ENCODE assay signal across 8 mouse cellular contexts in genomic region chr2:121357494-121357893, GRCm38 (mm10). TPM values are rescaled to one million over a fixed set of nuclear protein-coding genes. Genes with fewer than 3 reads are reported as not detected.
DNase-seq lines count a peak whose midpoint lies in the region; ATAC-seq and TF ChIP-seq lines count a peak whose summit lies in the region.

Gene Ckmt1, plus strand, starts transcription at chr2:121357714.

- ATAC-seq in neural tube, embryonic 15.5 days (ENCODE audit: low FRiP score): no peak
- ATAC-seq in cerebellum, adult (ENCODE audit: insufficient number of reproducible peaks, low FRiP score, low TSS enrichment): no peak

- H3K36me3 ChIP-seq in thymus, adult 2 months (ENCODE audit: control insufficient read depth, insufficient read depth, low read length): no peaks in the 10 kb centered on the region
- no peaks in the 10 kb centered on the region for H3K36me3 ChIP-seq in neural tube, embryonic 15.5 days

- H3K9me3 ChIP-seq in neural tube, embryonic 15.5 days (replicated peaks): no peaks in the 10 kb centered on the region

- TF ChIP-seq CTCF in thymus, adult 2 months (IDR thresholded peaks at IDR 0.05; ENCODE audit: borderline replicate concordance, control insufficient read depth, extremely low read depth, insufficient read depth, low read length, poor library complexity): no peak

- peaks cover 8% of the 10 kb centered on the region; the same call in 1 of the 2 replicates for H3K4me1 ChIP-seq in thymus, adult 2 months (replicated peaks; ENCODE audit: control insufficient read depth, insufficient read depth, low read length)
- peaks cover 36% of the 10 kb centered on the region for H3K4me1 ChIP-seq in neural tube, embryonic 15.5 days

- H3K27me3 ChIP-seq in thymus, adult 2 months (ENCODE audit: control insufficient read depth, insufficient read depth, low read length): peaks cover 5% of the 10 kb centered on the region; the same call in 1 of the 2 replicates
- H3K27me3 ChIP-seq in neural tube, embryonic 15.5 days (replicated peaks): peaks cover 18% of the 10 kb centered on the region; the same call in 1 of the 2 replicates

- no peak within 1 kb of the TSS for H3K27ac ChIP-seq in thymus, adult 2 months (ENCODE audit: control insufficient read depth, insufficient read depth, low read length)
- H3K27ac ChIP-seq in neural tube, embryonic 15.5 days (replicated peaks): peak within 1 kb of the TSS; percentile 84

- WGBS in thymus, adult 2 months: 69% methylated on average over 5 of the region's 5 CpGs
- 72% methylated on average over 5 of the region's 5 CpGs for WGBS in neural tube, embryonic 15.5 days

- no peak within 1 kb of the TSS for H3K4me3 ChIP-seq in thymus, adult 2 months (ENCODE audit: control insufficient read depth, insufficient read depth, low read length)
- peak within 1 kb of the TSS; percentile 49 for H3K4me3 ChIP-seq in neural tube, embryonic 15.5 days (replicated peaks)

- DNase-seq in adrenal gland, postnatal 4 days (ENCODE audit: low spot score in 2 of 2): no peak
- no peak for DNase-seq in adrenal gland, adult (ENCODE audit: inconsistent age in 2 of 2, low spot score in 1 of 2)
- no peak for DNase-seq in thymus, adult 2 months
- no peak for DNase-seq in thymus, postnatal 10 days (ENCODE audit: low spot score in 2 of 2)
- no peak for DNase-seq in left cerebral cortex, postnatal 25 days (ENCODE audit: low spot score in 2 of 2)
- no peak for DNase-seq in cerebellum, postnatal 14 days

- H3K9ac ChIP-seq in neural tube, embryonic 15.5 days (replicated peaks): peak within 1 kb of the TSS; percentile 54

- intact Hi-C loops in left cerebral cortex, postnatal 25 days (cut with DNase I): loop anchor here (2.0 to 5.0 kb wide), 2 partner anchors 39 to 160 kb away; no protein-coding TSS in a partner anchor

- peak within 1 kb of the TSS; percentile 56 for H3K4me2 ChIP-seq in neural tube, embryonic 15.5 days

- no peak for TF ChIP-seq POLR2A in thymus, adult 2 months (IDR thresholded peaks at IDR 0.05; ENCODE audit: control insufficient read depth, extremely low read depth, insufficient read depth, low read length, poor library complexity)

RNA-seq across cellular contexts. Expression of gene Ckmt1, which starts in this region (rescaled TPM):
- total RNA-seq in adrenal gland, postnatal 4 days (2021): 10 to 100 TPM; 10.5 to 15.2 TPM
- polyA plus RNA-seq in thymus, adult 2 months (2012; rRNA removed): 40.6 and 48.0 TPM in 2 replicates
- 100 to 1,000 TPM; 371 to 391 TPM for total RNA-seq in left cerebral cortex, postnatal 25 days (2021)
- 131 and 149 TPM in 2 replicates for polyA plus RNA-seq in neural tube, embryonic 15.5 days (2015; fragmentation: Nextera tagmentation; extraction: Ambion mirVana)

Comparison
In these comparisons a context has a peak if more than half of its experiments do, and no peak if none do; other contexts are left out.
1. RNA of gene Ckmt1 (total RNA-seq): 371 to 391 TPM in left cerebral cortex, postnatal 25 days; 10.5 to 15.2 TPM in adrenal gland, postnatal 4 days; every median in the first group is over 10 times any median in the second.